11 mouse cellular contexts compared by ENCODE assay signal in the genomic region with DNA sequence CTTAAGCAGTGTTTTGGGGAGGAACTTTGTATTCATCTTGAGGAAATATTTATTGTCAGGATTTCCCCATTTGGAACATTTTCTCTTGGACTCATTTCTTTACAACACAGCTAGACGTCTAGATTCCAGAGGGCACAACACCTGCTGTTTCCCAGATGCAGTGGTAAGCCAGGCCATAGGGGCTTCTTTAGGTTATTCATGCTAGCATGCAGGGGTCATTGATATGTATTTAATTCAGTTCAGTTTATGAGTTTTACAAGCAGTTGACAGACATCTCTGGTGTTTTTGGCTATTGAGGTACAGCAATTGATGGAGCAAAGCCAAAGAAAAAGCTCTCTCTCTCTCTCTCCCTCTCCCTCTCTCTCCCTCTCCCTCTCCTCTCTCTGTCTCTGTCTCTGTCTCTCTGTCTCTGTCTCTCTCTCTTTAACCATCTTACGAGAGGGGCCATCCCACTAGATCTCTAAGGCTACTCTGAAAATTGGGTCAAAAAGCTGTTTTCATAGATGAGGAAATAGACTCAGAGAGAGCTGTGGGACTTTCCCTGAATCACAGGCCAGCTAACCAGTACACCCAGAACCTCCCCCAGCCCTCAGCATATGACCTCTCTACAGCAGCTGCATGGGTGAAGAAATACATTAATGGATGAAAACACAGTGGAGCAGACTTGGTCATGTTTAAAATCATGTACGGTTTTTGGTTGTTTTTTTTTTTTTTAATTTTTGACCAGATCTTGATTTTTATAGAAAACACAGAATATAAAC.
A peak's percentile ranks its signal among the peaks of the same experiment; 100 is the strongest.
DNase-seq lines count a peak whose midpoint lies in the region; ATAC-seq and TF ChIP-seq lines count a peak whose summit lies in the region.
"Had no signal": no experiment of that assay in that cellular context is flagged by ENCODE, and none has a peak within 500 bp of the region (broad histone marks: within the 10 kb centered on the region; RNA-seq: fewer than 3 reads in every experiment).

No protein-coding gene starts in this region.

- H3K9me3 ChIP-seq in intestine, embryonic 15.5 days: no peaks in the 10 kb centered on the region
- no peaks in the 10 kb centered on the region for H3K9me3 ChIP-seq in intestine, postnatal 0 days (ENCODE audit: control insufficient read depth)
- no peaks in the 10 kb centered on the region for H3K9me3 ChIP-seq in embryonic facial prominence, embryonic 14.5 days (ENCODE audit: control insufficient read depth, low read length)
- H3K9me3 ChIP-seq: hindbrain, embryonic 15.5 days had no signal

- no peak overlapping the region for H3K4me2 ChIP-seq in intestine, embryonic 15.5 days (replicated peaks)
- no peak overlapping the region for H3K4me2 ChIP-seq in intestine, postnatal 0 days (replicated peaks; ENCODE audit: low read depth)
- H3K4me2 ChIP-seq in embryonic facial prominence, embryonic 14.5 days (ENCODE audit: low read depth, low read length): no peak overlapping the region
- H3K4me2 ChIP-seq: hindbrain, embryonic 15.5 days had no signal

- H3K9ac ChIP-seq in intestine, embryonic 15.5 days: no peak overlapping the region
- H3K9ac ChIP-seq in intestine, postnatal 0 days (ENCODE audit: low read depth, low read length): no peak overlapping the region
- H3K9ac ChIP-seq in embryonic facial prominence, embryonic 14.5 days (ENCODE audit: low read depth, low read length): no peak overlapping the region
- H3K9ac ChIP-seq: hindbrain, embryonic 15.5 days had no signal

- H3K36me3 ChIP-seq in intestine, embryonic 15.5 days: no peaks in the 10 kb centered on the region
- H3K36me3 ChIP-seq in intestine, postnatal 0 days (ENCODE audit: control insufficient read depth, insufficient read depth): no peaks in the 10 kb centered on the region
- no peaks in the 10 kb centered on the region for H3K36me3 ChIP-seq in embryonic facial prominence, embryonic 14.5 days (ENCODE audit: control insufficient read depth, insufficient read depth, low read length)
- H3K36me3 ChIP-seq: hindbrain, embryonic 15.5 days had no signal

- DNase-seq in NIH3T3 (ENCODE audit: low read depth): peak; percentile 69
- DNase-seq in embryonic facial prominence, embryonic 14.5 days (ENCODE audit: low spot score): no peak
- peak; percentile 27 for DNase-seq in lung, postnatal 10 days
- DNase-seq in left cerebral cortex, adult 8-10 months (ENCODE audit: low spot score in 2 of 2): no peak
- DNase-seq in left cerebral cortex, postnatal 10 days (ENCODE audit: extremely low spot score in 1 of 2, low spot score in 2 of 2): no peak
- DNase-seq: cerebellum, adult 2 months; thymus, postnatal 25 days had no signal

- H3K4me3 ChIP-seq in intestine, embryonic 15.5 days (replicated peaks): no peak overlapping the region
- H3K4me3 ChIP-seq in intestine, postnatal 0 days (ENCODE audit: low read depth, low read length): no peak overlapping the region
- no peak overlapping the region for H3K4me3 ChIP-seq in embryonic facial prominence, embryonic 14.5 days (ENCODE audit: low read depth, low read length)
- H3K4me3 ChIP-seq: erythroblast, embryonic 14.5 days; hindbrain, embryonic 15.5 days had no signal

- no peaks in the 10 kb centered on the region for H3K27me3 ChIP-seq in intestine, embryonic 15.5 days (replicated peaks)
- H3K27me3 ChIP-seq in intestine, postnatal 0 days (replicated peaks; ENCODE audit: control insufficient read depth, insufficient read depth, low read length): no peaks in the 10 kb centered on the region
- H3K27me3 ChIP-seq in embryonic facial prominence, embryonic 14.5 days (replicated peaks; ENCODE audit: control insufficient read depth, insufficient read depth, low read length): no peaks in the 10 kb centered on the region
- H3K27me3 ChIP-seq: hindbrain, embryonic 15.5 days had no signal

- WGBS in intestine, embryonic 15.5 days: 72% methylated on average over 3 of the region's 3 CpGs
- WGBS in intestine, postnatal 0 days: 75% methylated on average over 3 of the region's 3 CpGs
- WGBS in embryonic facial prominence, embryonic 14.5 days: 71% methylated on average over 3 of the region's 3 CpGs

- ATAC-seq in intestine, embryonic 15.5 days: no peak
- ATAC-seq in intestine, postnatal 0 days: no peak
- no peak for ATAC-seq in embryonic facial prominence, embryonic 14.5 days (ENCODE audit: low read depth)

- intact Hi-C loops in left cerebral cortex, postnatal 10 days (cut with DNase I): no loop called here

- TF ChIP-seq CTCF in intestine, postnatal 0 days (IDR thresholded peaks at IDR 0.05; ENCODE audit: low read depth): no peak

- 0 out of 2 replicates have a peak, but pooled peaks cover 8% of the 10 kb centered on the region for H3K4me1 ChIP-seq in intestine, embryonic 15.5 days (replicated peaks)
- no peaks in the 10 kb centered on the region for H3K4me1 ChIP-seq in intestine, postnatal 0 days (replicated peaks; ENCODE audit: control insufficient read depth, insufficient read depth, low read length)
- peaks cover 9% of the 10 kb centered on the region for H3K4me1 ChIP-seq in embryonic facial prominence, embryonic 14.5 days (ENCODE audit: control insufficient read depth, insufficient read depth, low read length)
- H3K4me1 ChIP-seq: hindbrain, embryonic 15.5 days had no signal

- H3K27ac ChIP-seq in intestine, embryonic 15.5 days: 0 out of 2 replicates have a peak overlapping the region, but pooled peaks have one; percentile 27
- H3K27ac ChIP-seq in intestine, postnatal 0 days (ENCODE audit: low read depth, low read length): no peak overlapping the region
- H3K27ac ChIP-seq in embryonic facial prominence, embryonic 14.5 days (replicated peaks; ENCODE audit: low read depth, low read length): peak overlapping the region; percentile 65
- H3K27ac ChIP-seq: hindbrain, embryonic 15.5 days had no signal

Comparison
In these comparisons a context has a peak if more than half of its experiments do, and no peak if none do; other contexts are left out.
1. DNase-seq: peak in NIH3T3 (single experiment) and lung, postnatal 10 days (single experiment); none in embryonic facial prominence, embryonic 14.5 days (single experiment), left cerebral cortex, adult 8-10 months (0 of 2) and left cerebral cortex, postnatal 10 days (0 of 2).